Mouse (Mus musculus) embryo, embryonic 10 days (tissue): ENCODE results near the gene Zmat3.

Experiments used
- DNase-seq: peaks from one replicate; pipeline ENCODE4 v3.0.0-alpha.2; 2015; ENCODE audit warnings: low spot score

Gene Zmat3

GRCm38 (mm10) chr3:32371957-32372356, 6.1 kb upstream of the Zmat3 start:
- no peak for DNase-seq

- no peak for DNase-seq
Measured at GRCm38 (mm10) chr3:32367516-32367915, 1.7 kb upstream of the Zmat3 start.

GRCm38 (mm10) chr3:32366246-32366734, 476 bp upstream of the Zmat3 start:
- DNase-seq, result peak; percentile 6

- DNase-seq, result peak; percentile 70
Measured at GRCm38 (mm10) chr3:32364841-32365545, 821 bp downstream of the Zmat3 start.

GRCm38 (mm10) chr3:32364195-32364594, 1.6 kb downstream of the Zmat3 start:
- DNase-seq, result peak; percentile 30

- no peak for DNase-seq
Measured at GRCm38 (mm10) chr3:32361221-32361620, 4.6 kb downstream of the Zmat3 start.

GRCm38 (mm10) chr3:32347881-32348280, 17.9 kb downstream of the Zmat3 start:
- no peak for DNase-seq

- no peak for DNase-seq
Measured at GRCm38 (mm10) chr3:32345249-32345648, 20.6 kb downstream of the Zmat3 start.

- DNase-seq, result no peak
Measured at GRCm38 (mm10) chr3:32344825-32345224, 21.0 kb downstream of the Zmat3 start.

- DNase-seq, result no peak
Measured at GRCm38 (mm10) chr3:32343371-32343770, 22.4 kb downstream of the Zmat3 start.

GRCm38 (mm10) chr3:32341434-32341833, 24.4 kb downstream of the Zmat3 start:
- no peak for DNase-seq

GRCm38 (mm10) chr3:32338231-32338630, 27.6 kb downstream of the Zmat3 start:
- no peak for DNase-seq

GRCm38 (mm10) chr3:32337770-32338169, 28.0 kb downstream of the Zmat3 start:
- no peak for DNase-seq

GRCm38 (mm10) chr3:32334901-32335300, 30.9 kb downstream of the Zmat3 start:
- DNase-seq, result no peak

GRCm38 (mm10) chr3:32333456-32334086, 32.2 kb downstream of the Zmat3 start:
- DNase-seq, result peak; percentile 87

- no peak for DNase-seq
Measured at GRCm38 (mm10) chr3:32317901-32318416, 47.9 kb downstream of the Zmat3 start.

GRCm38 (mm10) chr3:32317165-32317900, 48.5 kb downstream of the Zmat3 start:
- peak; percentile 80 for DNase-seq

GRCm38 (mm10) chr3:32314746-32315145, 51.1 kb downstream of the Zmat3 start:
- no peak for DNase-seq

GRCm38 (mm10) chr3:32304171-32304570, 61.6 kb downstream of the Zmat3 start:
- DNase-seq, result no peak

- no peak for DNase-seq
Measured at GRCm38 (mm10) chr3:32292001-32292400, 73.8 kb downstream of the Zmat3 start.
